Mouse (Mus musculus): ENCODE measurements around the gene Atm. TPM values are rescaled to one million over a fixed set of nuclear protein-coding genes. Genes with fewer than 3 reads are reported as not detected.

Atm gene
- polyA plus RNA-seq, 1 experiment: 0.63 TPM

DNA sequence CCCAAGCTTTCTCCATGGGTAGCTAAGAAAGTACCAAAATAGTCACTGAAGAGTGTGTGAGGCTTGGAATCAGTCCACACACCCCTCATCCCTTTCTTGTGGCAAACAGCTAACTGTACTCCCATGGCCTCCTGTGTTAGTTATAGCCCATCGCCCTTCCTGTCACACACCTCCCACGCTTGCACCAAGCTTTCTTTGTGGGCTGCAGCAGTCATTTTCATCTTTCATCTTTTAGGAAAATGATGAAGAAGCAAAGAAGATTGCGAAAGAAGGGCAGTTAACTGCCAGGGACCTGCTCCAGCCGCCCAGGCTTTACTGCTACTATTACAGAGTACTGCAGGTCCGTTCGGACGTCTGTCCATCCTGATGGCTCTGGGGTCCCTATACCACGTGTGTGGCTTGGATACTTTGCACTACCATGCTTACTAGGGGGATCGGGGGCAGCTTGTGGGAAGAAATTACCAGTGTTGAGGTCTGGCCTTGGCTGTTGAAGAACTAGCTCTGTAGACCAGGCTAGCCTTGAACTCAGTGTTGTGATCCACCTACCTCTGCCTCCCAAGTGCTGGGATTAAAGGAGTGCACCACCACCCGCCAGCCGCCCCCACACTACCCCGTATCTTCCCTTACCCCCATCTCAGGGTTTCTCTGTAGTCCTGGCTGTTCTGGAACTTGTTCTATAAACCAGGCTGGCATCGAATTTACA lies 138.7 kb downstream of the Atm start:
- no peak for TF ChIP-seq GATA1 (IDR thresholded peaks at IDR 0.05; ENCODE audit: low read length)

DNA sequence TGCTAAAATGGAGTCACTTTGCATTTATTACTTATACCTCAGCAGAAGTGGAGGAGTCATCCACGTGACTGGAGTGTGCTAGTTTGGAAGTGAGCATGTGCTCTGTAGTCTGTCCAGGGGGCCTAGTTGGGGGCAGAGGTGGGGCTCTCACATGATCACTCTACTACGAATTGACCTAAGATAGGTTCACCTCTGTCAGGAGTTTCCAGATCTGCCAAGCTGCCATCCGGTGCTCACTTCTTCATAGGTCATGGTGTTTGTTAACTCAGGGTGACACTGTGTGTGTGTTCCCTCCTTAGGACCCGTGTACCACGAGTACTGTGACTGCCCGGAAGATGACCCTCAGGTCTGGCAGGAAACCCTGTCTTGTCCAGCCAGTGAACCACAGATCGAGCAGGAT lies 146.4 kb downstream of the Atm start:
- TF ChIP-seq GATA1 (IDR thresholded peaks at IDR 0.05; ENCODE audit: low read length): no peak

Other genes starting within 250 kb of the Atm start
- gene Exph5, start 235.1 kb downstream of the Atm start, polyA plus RNA-seq (2012): not detected in 2 replicates
- gene Kdelc2, start 152.7 kb downstream of the Atm start, polyA plus RNA-seq (2012): not detected in 2 replicates
- not detected in 2 replicates for gene 4930550C14Rik, start 134.4 kb downstream of the Atm start, polyA plus RNA-seq (2012)
- gene Npat, start 307 bp upstream of the Atm start, polyA plus RNA-seq (2012): 1.0 and 1.3 TPM in 2 replicates
- 36.6 and 68.7 TPM in 2 replicates for gene Acat1, start 73.6 kb upstream of the Atm start, polyA plus RNA-seq (2012)
- gene Cul5, start 133.3 kb upstream of the Atm start, polyA plus RNA-seq (2012): 7.0 and 12.2 TPM in 2 replicates
- not detected in 2 replicates for gene Rab39, start 169.5 kb upstream of the Atm start, polyA plus RNA-seq (2012)
- not detected in 2 replicates for gene Slc35f2, start 234.8 kb upstream of the Atm start, polyA plus RNA-seq (2012)